Mouse (Mus musculus): ENCODE data around the gene Parp11. TPM values are rescaled to one million over a fixed set of nuclear protein-coding genes. Genes with fewer than 3 reads are reported as not detected.

The Parp11 gene
- polyA plus RNA-seq, 1 experiment from 2014 or later, result 22.7 TPM

DNA sequence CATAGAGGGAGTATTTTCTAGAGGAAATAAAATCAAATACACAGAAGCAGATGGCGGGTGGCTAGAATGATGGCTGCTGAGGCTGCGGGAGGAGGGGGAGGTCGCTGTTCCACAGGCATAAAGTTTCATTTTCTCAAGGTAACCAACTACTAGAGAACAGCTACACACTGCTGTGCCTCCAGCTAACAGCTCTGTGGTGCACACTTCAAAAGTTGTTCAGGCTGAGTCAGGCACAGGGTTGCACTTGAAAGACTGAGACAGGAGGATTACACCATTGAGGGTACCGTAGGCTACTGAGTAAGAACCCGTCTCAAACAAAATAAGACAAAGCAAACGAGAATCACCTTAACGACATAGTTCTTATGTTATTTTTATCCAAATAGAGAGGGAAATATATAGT lies 90.4 kb downstream of the Parp11 start:
- Histone ChIP-seq H3K9ac (ENCODE audit: low read length) (no peak overlapping the region), H3K27me3 (ENCODE audit: control insufficient read depth, insufficient read depth, low read length) (peaks cover 18% of the 10 kb centered on the region), H3K36me3 (ENCODE audit: control insufficient read depth, insufficient read depth, low read length) (no peaks in the 10 kb centered on the region), H3K4me1 (ENCODE audit: control insufficient read depth in 2 of 2, insufficient read depth in 2 of 2, low read length in 2 of 2) (no peaks in the 10 kb centered on the region; a peak in 1 of 4 replicates), H3K9me3 (ENCODE audit: control insufficient read depth, low read length) (no peaks in the 10 kb centered on the region), H3K4me3 (ENCODE audit: control insufficient read depth in 1 of 2, insufficient read depth in 1 of 2, low read depth in 1 of 2, low read length in 2 of 2) (no peak overlapping the region), H3K27ac (replicated peaks in 1 of 2; ENCODE audit: control insufficient read depth in 1 of 2, insufficient read depth in 1 of 2, low read depth in 2 of 2, low read length in 2 of 2) (no peak overlapping the region), H3K4me2 (ENCODE audit: low read length) (no peak overlapping the region)
- 75% methylated on average over 7 of the region's 7 CpGs for WGBS
- no peak for ATAC-seq (ENCODE audit: insufficient number of reproducible peaks, insufficient read depth, low FRiP score, low read depth)

DNA sequence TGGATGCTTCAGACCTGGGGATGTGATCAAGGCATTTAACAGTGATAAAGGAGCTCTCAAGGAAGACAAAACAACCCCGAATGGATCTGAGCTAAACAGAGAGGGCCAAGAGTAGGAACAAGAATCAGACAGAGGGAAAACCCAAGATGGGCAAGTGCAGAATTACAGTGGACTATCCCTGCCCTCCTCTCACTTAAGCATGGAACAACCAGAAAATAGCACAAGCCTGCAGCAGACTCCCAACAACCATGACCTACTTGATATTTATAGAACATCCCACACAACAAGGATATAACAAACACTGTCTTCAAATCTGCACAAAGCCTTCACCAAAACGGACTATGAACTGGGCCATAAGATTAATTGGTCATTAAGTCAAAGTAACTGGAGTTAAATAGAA lies 91.5 kb downstream of the Parp11 start:
- 44% methylated on average over 2 of the region's 2 CpGs for WGBS
- H3K4me3 ChIP-seq (ENCODE audit: control insufficient read depth in 1 of 2, insufficient read depth in 1 of 2, low read depth in 1 of 2, low read length in 2 of 2), result no peak overlapping the region
- H3K9me3 ChIP-seq (ENCODE audit: control insufficient read depth, low read length), result no peaks in the 10 kb centered on the region
- no peak overlapping the region for H3K4me2 ChIP-seq (ENCODE audit: low read length)
- no peaks in the 10 kb centered on the region; a peak in 1 of 4 replicates for H3K4me1 ChIP-seq (ENCODE audit: control insufficient read depth in 2 of 2, insufficient read depth in 2 of 2, low read length in 2 of 2)
- no peak overlapping the region for H3K27ac ChIP-seq (replicated peaks in 1 of 2; ENCODE audit: control insufficient read depth in 1 of 2, insufficient read depth in 1 of 2, low read depth in 2 of 2, low read length in 2 of 2)
- no peaks in the 10 kb centered on the region for H3K36me3 ChIP-seq (ENCODE audit: control insufficient read depth, insufficient read depth, low read length)
- H3K9ac ChIP-seq (ENCODE audit: low read length), result no peak overlapping the region
- H3K27me3 ChIP-seq (ENCODE audit: control insufficient read depth, insufficient read depth, low read length), result peaks cover 21% of the 10 kb centered on the region
- ATAC-seq (ENCODE audit: insufficient number of reproducible peaks, insufficient read depth, low FRiP score, low read depth), result no peak

DNA sequence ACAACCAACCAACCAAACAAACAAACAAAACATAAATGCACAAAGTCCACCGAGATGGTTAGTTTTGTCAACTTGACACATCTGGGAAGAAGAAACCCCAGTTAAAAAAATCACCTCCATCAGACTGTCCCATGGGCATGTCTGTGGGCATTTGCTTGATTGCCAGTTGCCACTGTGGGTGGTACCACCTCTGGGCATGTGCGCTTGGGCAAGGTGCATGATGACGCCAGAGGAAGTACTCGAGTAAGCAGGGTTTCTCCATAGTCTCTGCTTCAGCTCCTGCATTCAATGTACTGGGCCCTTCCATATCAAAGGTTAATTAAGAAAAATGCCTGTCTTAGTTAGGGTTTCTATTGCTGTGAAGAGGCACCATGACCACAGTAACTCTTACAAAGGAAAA lies 92.6 kb downstream of the Parp11 start:
- H3K27me3 ChIP-seq (ENCODE audit: control insufficient read depth, insufficient read depth, low read length), result peaks cover 24% of the 10 kb centered on the region
- no peaks in the 10 kb centered on the region for H3K9me3 ChIP-seq (ENCODE audit: control insufficient read depth, low read length)
- H3K4me2 ChIP-seq (ENCODE audit: low read length), result no peak overlapping the region
- no peak overlapping the region for H3K9ac ChIP-seq (ENCODE audit: low read length)
- no peaks in the 10 kb centered on the region for H3K36me3 ChIP-seq (ENCODE audit: control insufficient read depth, insufficient read depth, low read length)
- 91% methylated on average over 4 of the region's 4 CpGs for WGBS
- no peak overlapping the region for H3K4me3 ChIP-seq (ENCODE audit: control insufficient read depth in 1 of 2, insufficient read depth in 1 of 2, low read depth in 1 of 2, low read length in 2 of 2)
- no peak for ATAC-seq (ENCODE audit: insufficient number of reproducible peaks, insufficient read depth, low FRiP score, low read depth)
- H3K27ac ChIP-seq (replicated peaks in 1 of 2; ENCODE audit: control insufficient read depth in 1 of 2, insufficient read depth in 1 of 2, low read depth in 2 of 2, low read length in 2 of 2), result no peak overlapping the region
- H3K4me1 ChIP-seq (ENCODE audit: control insufficient read depth in 2 of 2, insufficient read depth in 2 of 2, low read length in 2 of 2), result no peaks in the 10 kb centered on the region; a peak in 1 of 4 replicates

DNA sequence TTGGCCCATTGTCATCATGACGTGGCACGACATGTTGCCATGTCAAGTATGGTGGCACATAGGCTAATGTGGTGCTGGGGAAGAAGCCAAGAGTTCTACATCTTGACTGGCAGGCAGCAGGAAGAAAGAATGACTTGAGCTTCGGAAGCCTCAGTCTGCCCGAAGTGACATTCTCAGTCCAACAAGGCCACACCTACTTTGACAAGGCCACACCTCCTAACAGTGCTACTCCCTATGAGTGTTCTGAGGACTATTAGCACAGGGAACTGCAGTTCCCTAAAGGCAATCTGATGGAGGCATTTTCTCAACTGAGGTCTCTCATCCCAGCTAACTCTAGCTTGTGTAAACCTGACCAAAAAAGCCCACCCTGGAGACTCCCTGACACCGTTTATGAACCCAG lies 93.0 kb downstream of the Parp11 start:
- 60% methylated on average over 5 of the region's 5 CpGs for WGBS
- no peaks in the 10 kb centered on the region; a peak in 1 of 4 replicates for H3K4me1 ChIP-seq (ENCODE audit: control insufficient read depth in 2 of 2, insufficient read depth in 2 of 2, low read length in 2 of 2)
- no peak overlapping the region for H3K4me2 ChIP-seq (ENCODE audit: low read length)
- H3K27me3 ChIP-seq (ENCODE audit: control insufficient read depth, insufficient read depth, low read length), result peaks cover 24% of the 10 kb centered on the region
- H3K36me3 ChIP-seq (ENCODE audit: control insufficient read depth, insufficient read depth, low read length), result no peaks in the 10 kb centered on the region
- no peak overlapping the region for H3K4me3 ChIP-seq (ENCODE audit: control insufficient read depth in 1 of 2, insufficient read depth in 1 of 2, low read depth in 1 of 2, low read length in 2 of 2)
- H3K27ac ChIP-seq (replicated peaks in 1 of 2; ENCODE audit: control insufficient read depth in 1 of 2, insufficient read depth in 1 of 2, low read depth in 2 of 2, low read length in 2 of 2), result no peak overlapping the region
- H3K9ac ChIP-seq (ENCODE audit: low read length), result no peak overlapping the region
- ATAC-seq (ENCODE audit: insufficient number of reproducible peaks, insufficient read depth, low FRiP score, low read depth), result no peak
- H3K9me3 ChIP-seq (ENCODE audit: control insufficient read depth, low read length), result no peaks in the 10 kb centered on the region

DNA sequence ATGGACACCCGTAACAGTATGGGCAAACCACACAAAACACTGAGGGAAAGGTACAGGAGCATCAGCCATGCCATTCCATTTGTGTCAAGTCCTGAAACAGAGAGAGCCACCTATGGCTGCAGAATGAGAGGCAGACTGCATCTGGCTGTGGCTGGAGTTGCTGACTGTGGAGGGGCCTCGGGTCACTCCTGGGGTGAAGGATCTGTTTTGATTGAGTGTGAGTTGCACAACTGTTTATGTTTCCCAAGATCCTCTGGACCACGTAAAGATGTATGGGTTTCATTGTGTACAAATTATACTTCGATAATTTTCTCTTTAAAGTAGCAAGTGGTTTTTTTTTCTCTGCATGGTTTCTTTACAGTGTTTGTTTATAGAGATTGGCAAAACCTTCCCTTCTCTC lies 93.9 kb downstream of the Parp11 start:
- no peak for ATAC-seq (ENCODE audit: insufficient number of reproducible peaks, insufficient read depth, low FRiP score, low read depth)
- no peak overlapping the region for H3K27ac ChIP-seq (replicated peaks in 1 of 2; ENCODE audit: control insufficient read depth in 1 of 2, insufficient read depth in 1 of 2, low read depth in 2 of 2, low read length in 2 of 2)
- H3K4me1 ChIP-seq (ENCODE audit: control insufficient read depth in 2 of 2, insufficient read depth in 2 of 2, low read length in 2 of 2), result no peaks in the 10 kb centered on the region; a peak in 1 of 4 replicates
- H3K4me2 ChIP-seq (ENCODE audit: low read length), result no peak overlapping the region
- H3K36me3 ChIP-seq (ENCODE audit: control insufficient read depth, insufficient read depth, low read length), result no peaks in the 10 kb centered on the region
- H3K9ac ChIP-seq (ENCODE audit: low read length), result no peak overlapping the region
- WGBS, result 64% methylated on average over 4 of the region's 4 CpGs
- H3K9me3 ChIP-seq (ENCODE audit: control insufficient read depth, low read length), result no peaks in the 10 kb centered on the region
- peaks cover 24% of the 10 kb centered on the region for H3K27me3 ChIP-seq (ENCODE audit: control insufficient read depth, insufficient read depth, low read length)
- no peak overlapping the region for H3K4me3 ChIP-seq (ENCODE audit: control insufficient read depth in 1 of 2, insufficient read depth in 1 of 2, low read depth in 1 of 2, low read length in 2 of 2)

DNA sequence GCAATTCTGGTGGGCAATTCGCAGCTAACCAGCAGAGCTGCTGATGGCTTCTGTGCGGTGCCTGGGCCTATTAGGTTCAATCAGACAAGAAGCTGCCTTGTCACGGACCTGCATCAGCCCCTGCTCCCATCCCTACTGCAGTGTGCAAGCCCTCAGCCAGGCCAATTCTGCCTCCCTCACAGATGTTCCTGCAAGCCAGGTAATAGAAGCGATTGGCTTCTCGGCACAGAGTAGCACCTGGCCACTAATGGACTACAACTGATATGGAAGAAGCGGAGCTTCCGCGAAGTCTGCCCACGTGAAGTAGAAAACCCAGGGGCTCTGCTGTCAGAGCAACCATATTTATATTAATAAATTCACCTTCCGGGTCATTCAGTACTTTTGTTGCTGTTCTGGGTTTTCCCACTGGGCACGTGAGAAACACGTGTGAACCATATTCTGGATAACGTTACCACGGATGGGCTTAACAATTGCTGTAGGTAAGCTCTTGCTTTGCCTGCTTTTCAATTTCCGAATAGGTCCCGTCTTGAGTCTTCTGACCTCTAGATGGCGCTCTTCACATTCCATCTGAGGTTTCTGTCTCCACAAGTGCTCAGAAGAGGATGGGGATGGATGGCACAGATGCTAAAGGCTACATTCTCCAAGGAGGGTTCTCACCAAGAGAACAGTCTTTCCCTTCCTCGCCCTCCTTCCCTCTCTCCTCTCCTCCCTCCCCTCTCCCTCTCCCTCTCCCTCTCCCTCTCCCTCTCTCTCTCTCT lies 95.2 kb downstream of the Parp11 start:
- H3K9ac ChIP-seq (ENCODE audit: low read length), result no peak overlapping the region
- ATAC-seq (ENCODE audit: insufficient number of reproducible peaks, insufficient read depth, low FRiP score, low read depth), result no peak
- H3K9me3 ChIP-seq (ENCODE audit: control insufficient read depth, low read length), result no peaks in the 10 kb centered on the region
- H3K27me3 ChIP-seq (ENCODE audit: control insufficient read depth, insufficient read depth, low read length), result peaks cover 24% of the 10 kb centered on the region
- no peak overlapping the region for H3K4me2 ChIP-seq (ENCODE audit: low read length)
- no peak overlapping the region for H3K27ac ChIP-seq (replicated peaks in 1 of 2; ENCODE audit: control insufficient read depth in 1 of 2, insufficient read depth in 1 of 2, low read depth in 2 of 2, low read length in 2 of 2)
- 34% methylated on average over 18 of the region's 18 CpGs for WGBS
- H3K4me1 ChIP-seq (ENCODE audit: control insufficient read depth in 2 of 2, insufficient read depth in 2 of 2, low read length in 2 of 2), result no peaks in the 10 kb centered on the region; a peak in 2 of 4 replicates
- no peaks in the 10 kb centered on the region for H3K36me3 ChIP-seq (ENCODE audit: control insufficient read depth, insufficient read depth, low read length)
- H3K4me3 ChIP-seq (ENCODE audit: control insufficient read depth in 1 of 2, insufficient read depth in 1 of 2, low read depth in 1 of 2, low read length in 2 of 2), result no peak overlapping the region

Other genes with a start within 250 kb of the Parp11 start
- gene Cracr2a, start 114.5 kb downstream of the Parp11 start, polyA plus RNA-seq (2014; fragmentation: Nextera tagmentation; extraction: Ambion mirVana), result 1.3 and 1.4 TPM in 2 replicates